10 mouse cellular contexts compared by ENCODE assay signal in the genomic region with DNA sequence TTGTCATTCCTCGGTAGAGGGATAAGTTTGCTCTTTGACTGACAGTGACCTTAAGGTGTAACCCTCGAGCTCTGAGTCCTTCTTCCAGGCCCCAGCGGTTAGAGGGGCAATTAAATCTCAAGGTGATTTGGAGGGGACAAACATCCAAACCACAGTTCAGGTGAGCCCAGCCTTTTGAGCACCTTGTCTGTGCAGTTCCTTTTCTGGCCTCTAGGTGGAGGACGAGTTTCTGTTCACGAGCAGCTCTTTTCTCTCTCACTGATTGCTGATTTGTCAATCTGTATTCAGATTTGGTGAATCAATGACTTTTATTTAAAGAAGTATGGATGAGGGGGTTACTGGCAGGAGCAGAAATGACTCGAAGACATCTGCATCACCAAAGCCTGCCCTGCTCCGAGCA.
DNase-seq lines count a peak whose midpoint lies in the region; ATAC-seq and TF ChIP-seq lines count a peak whose summit lies in the region.
"Had no signal": no experiment of that assay in that cellular context is flagged by ENCODE, and none has a peak within 500 bp of the region (broad histone marks: within the 10 kb centered on the region; RNA-seq: fewer than 3 reads in every experiment).

No protein-coding gene starts in this region.

- H3K9ac ChIP-seq in hindbrain, embryonic 16.5 days (ENCODE audit: low read depth, low read length): no peak overlapping the region
- H3K9ac ChIP-seq: embryonic facial prominence, embryonic 13.5 days; liver, embryonic 13.5 days had no signal

- no peak overlapping the region for H3K27ac ChIP-seq in hindbrain, embryonic 10.5 days
- no peak overlapping the region for H3K27ac ChIP-seq in hindbrain, embryonic 16.5 days (ENCODE audit: low read depth, low read length)
- H3K27ac ChIP-seq in left cerebral cortex, adult 2 months: no peak overlapping the region
- H3K27ac ChIP-seq in small intestine, adult 2 months (ENCODE audit: insufficient read depth, low read depth, low read length): no peak overlapping the region
- H3K27ac ChIP-seq: embryonic facial prominence, embryonic 13.5 days; liver, embryonic 13.5 days had no signal

- peak; percentile 88 for TF ChIP-seq CTCF in left cerebral cortex, adult 2 months (IDR thresholded peaks at IDR 0.05)
- TF ChIP-seq CTCF in small intestine, adult 2 months (IDR thresholded peaks at IDR 0.05; ENCODE audit: extremely low read depth, insufficient read length, insufficient replicate concordance, low read depth, low read length): peak; percentile 67; the same call in 1 of the 2 replicates

- WGBS in hindbrain, embryonic 10.5 days: 34% methylated on average over 7 of the region's 7 CpGs
- WGBS in hindbrain, embryonic 16.5 days: 36% methylated on average over 7 of the region's 7 CpGs
- 27% methylated on average over 7 of the region's 7 CpGs for WGBS in small intestine, adult 2 months

- no peak for ATAC-seq in hindbrain, embryonic 16.5 days
- ATAC-seq in erythroid progenitor cell, adult 5-6 weeks (replicated peaks; ENCODE audit: low FRiP score, poor library complexity, severe bottlenecking): no peak

- intact Hi-C loops in left cerebral cortex, adult 2 months (cut with DNase I): loop anchor here (2.0 to 10.0 kb wide), 3 partner anchors 952 to 1243 kb away; no protein-coding TSS in a partner anchor

- no peak overlapping the region for H3K4me3 ChIP-seq in hindbrain, embryonic 10.5 days
- no peak overlapping the region for H3K4me3 ChIP-seq in hindbrain, embryonic 16.5 days (ENCODE audit: low read length)
- no peak overlapping the region for H3K4me3 ChIP-seq in left cerebral cortex, adult 2 months
- H3K4me3 ChIP-seq in small intestine, adult 2 months (ENCODE audit: low read depth, low read length): no peak overlapping the region
- H3K4me3 ChIP-seq: embryonic facial prominence, embryonic 13.5 days; liver, embryonic 13.5 days had no signal

- H3K9me3 ChIP-seq in hindbrain, embryonic 10.5 days: no peaks in the 10 kb centered on the region
- H3K9me3 ChIP-seq in hindbrain, embryonic 16.5 days (ENCODE audit: control insufficient read depth, low read length): no peaks in the 10 kb centered on the region
- H3K9me3 ChIP-seq: embryonic facial prominence, embryonic 13.5 days; liver, embryonic 13.5 days had no signal

- peak; percentile 40 for DNase-seq in hindbrain, embryonic 10.5 days (ENCODE audit: low spot score)
- peak; percentile 31 for DNase-seq in urinary bladder, postnatal 25 days (ENCODE audit: low spot score)
- no peak for DNase-seq in urinary bladder, postnatal 4 days (ENCODE audit: low spot score in 2 of 2)
- peak; percentile 51 to 73 for DNase-seq in cerebellum, postnatal 25 days
- DNase-seq in left cerebral cortex, adult 2 months (ENCODE audit: extremely low spot score in 1 of 2, low spot score in 2 of 2): peak; percentile 40 to 46
- DNase-seq: liver, embryonic 13.5 days had no signal

- no peaks in the 10 kb centered on the region for H3K36me3 ChIP-seq in hindbrain, embryonic 10.5 days
- H3K36me3 ChIP-seq in hindbrain, embryonic 16.5 days (ENCODE audit: control insufficient read depth, insufficient read depth, low read length): no peaks in the 10 kb centered on the region
- no peaks in the 10 kb centered on the region for H3K36me3 ChIP-seq in small intestine, adult 2 months (ENCODE audit: control insufficient read depth, insufficient read depth, low read length)
- H3K36me3 ChIP-seq: embryonic facial prominence, embryonic 13.5 days; liver, embryonic 13.5 days had no signal

- H3K4me2 ChIP-seq in hindbrain, embryonic 16.5 days (ENCODE audit: low read length): no peak overlapping the region
- H3K4me2 ChIP-seq: embryonic facial prominence, embryonic 13.5 days; liver, embryonic 13.5 days had no signal

- no peaks in the 10 kb centered on the region; the same call in 1 of the 2 replicates for H3K27me3 ChIP-seq in hindbrain, embryonic 10.5 days (ENCODE audit: insufficient read depth, poor library complexity, severe bottlenecking)
- H3K27me3 ChIP-seq in hindbrain, embryonic 16.5 days (replicated peaks; ENCODE audit: control insufficient read depth, insufficient read depth, low read length): no peaks in the 10 kb centered on the region
- H3K27me3 ChIP-seq in small intestine, adult 2 months (ENCODE audit: control insufficient read depth, insufficient read depth, low read length): no peaks in the 10 kb centered on the region
- H3K27me3 ChIP-seq: liver, embryonic 13.5 days had no signal

- no peak for TF ChIP-seq POLR2A in small intestine, adult 2 months (IDR thresholded peaks at IDR 0.05; ENCODE audit: low read depth, low read length)

- H3K4me1 ChIP-seq in hindbrain, embryonic 10.5 days (replicated peaks): 0 out of 2 replicates have a peak, but pooled peaks cover 4% of the 10 kb centered on the region
- no peaks in the 10 kb centered on the region for H3K4me1 ChIP-seq in hindbrain, embryonic 16.5 days (ENCODE audit: control insufficient read depth, insufficient read depth, low read depth, low read length)
- no peaks in the 10 kb centered on the region for H3K4me1 ChIP-seq in small intestine, adult 2 months (ENCODE audit: control insufficient read depth, insufficient read depth, insufficient read length, low read length)
- H3K4me1 ChIP-seq: embryonic facial prominence, embryonic 13.5 days; liver, embryonic 13.5 days had no signal

Comparison
In these comparisons a context has a peak if more than half of its experiments do, and no peak if none do; other contexts are left out.
1. DNase-seq: peak in hindbrain, embryonic 10.5 days (single experiment), urinary bladder, postnatal 25 days (single experiment), cerebellum, postnatal 25 days (2 of 2) and left cerebral cortex, adult 2 months (2 of 2); none in urinary bladder, postnatal 4 days (0 of 2).